Mouse (Mus musculus): ENCODE results near the gene Mmp20.

Gene Mmp20

GRCm38 (mm10) chr9:7686024-7686423 is 58.0 kb downstream of the Mmp20 start:
- no peak for DNase-seq (ENCODE audit: extremely low read depth, insufficient read length, low spot score)

GRCm38 (mm10) chr9:7689799-7690198 is 61.8 kb downstream of the Mmp20 start:
- no peak for DNase-seq (ENCODE audit: extremely low read depth, insufficient read length, low spot score)

GRCm38 (mm10) chr9:7691790-7692189 is 63.8 kb downstream of the Mmp20 start, which contains the start of gene Mmp7:
TSS of gene Mmp7 (plus strand) at chr9:7692090.
- DNase-seq (ENCODE audit: extremely low read depth, insufficient read length, low spot score): no peak

GRCm38 (mm10) chr9:7693961-7694360 is 65.9 kb downstream of the Mmp20 start:
- DNase-seq (ENCODE audit: extremely low read depth, insufficient read length, low spot score): no peak

DNA sequence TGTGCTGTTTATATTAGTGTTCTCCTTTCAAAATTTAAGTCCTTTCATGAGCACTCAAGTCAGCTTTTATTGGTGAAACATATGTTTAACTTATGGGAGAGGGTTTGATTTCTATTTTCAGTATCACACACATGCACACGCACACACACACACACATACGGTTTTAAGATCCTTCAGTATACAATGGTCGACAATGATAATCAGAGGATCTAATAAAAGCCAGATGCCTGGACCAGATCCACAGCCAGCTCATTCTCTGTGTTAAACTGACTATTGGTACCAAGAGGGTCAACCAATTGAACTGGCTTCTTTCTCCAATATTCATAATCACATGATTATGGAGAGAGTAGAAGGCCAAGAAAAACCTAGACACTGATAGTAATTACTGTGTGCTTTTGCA is 67.6 kb downstream of the Mmp20 start:
- no peak for DNase-seq (ENCODE audit: extremely low read depth, insufficient read length, low spot score)

- DNase-seq (ENCODE audit: extremely low read depth, insufficient read length, low spot score): no peak
Observed at GRCm38 (mm10) chr9:7708698-7709097, 80.7 kb downstream of the Mmp20 start.

DNA sequence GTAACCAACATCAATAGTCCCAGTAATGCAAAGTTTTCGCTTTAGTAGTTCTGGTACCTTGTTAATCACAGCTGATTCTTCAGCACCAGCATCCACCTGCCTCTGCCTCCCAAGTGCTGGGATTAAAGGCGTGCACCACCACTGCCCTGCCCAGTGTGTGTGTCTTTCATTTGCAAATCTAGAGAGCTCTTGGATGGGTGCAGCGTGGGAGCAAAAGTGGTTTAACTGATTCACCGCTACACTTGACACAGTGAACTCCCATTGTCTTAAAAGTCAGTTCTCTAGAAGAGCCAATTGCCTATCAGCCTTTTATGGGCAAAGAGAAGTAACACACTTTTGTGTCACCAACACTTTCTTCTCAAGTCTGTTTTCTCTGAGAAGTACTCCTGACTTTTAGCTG is 83.2 kb downstream of the Mmp20 start:
- DNase-seq (ENCODE audit: extremely low read depth, insufficient read length, low spot score): no peak

DNA sequence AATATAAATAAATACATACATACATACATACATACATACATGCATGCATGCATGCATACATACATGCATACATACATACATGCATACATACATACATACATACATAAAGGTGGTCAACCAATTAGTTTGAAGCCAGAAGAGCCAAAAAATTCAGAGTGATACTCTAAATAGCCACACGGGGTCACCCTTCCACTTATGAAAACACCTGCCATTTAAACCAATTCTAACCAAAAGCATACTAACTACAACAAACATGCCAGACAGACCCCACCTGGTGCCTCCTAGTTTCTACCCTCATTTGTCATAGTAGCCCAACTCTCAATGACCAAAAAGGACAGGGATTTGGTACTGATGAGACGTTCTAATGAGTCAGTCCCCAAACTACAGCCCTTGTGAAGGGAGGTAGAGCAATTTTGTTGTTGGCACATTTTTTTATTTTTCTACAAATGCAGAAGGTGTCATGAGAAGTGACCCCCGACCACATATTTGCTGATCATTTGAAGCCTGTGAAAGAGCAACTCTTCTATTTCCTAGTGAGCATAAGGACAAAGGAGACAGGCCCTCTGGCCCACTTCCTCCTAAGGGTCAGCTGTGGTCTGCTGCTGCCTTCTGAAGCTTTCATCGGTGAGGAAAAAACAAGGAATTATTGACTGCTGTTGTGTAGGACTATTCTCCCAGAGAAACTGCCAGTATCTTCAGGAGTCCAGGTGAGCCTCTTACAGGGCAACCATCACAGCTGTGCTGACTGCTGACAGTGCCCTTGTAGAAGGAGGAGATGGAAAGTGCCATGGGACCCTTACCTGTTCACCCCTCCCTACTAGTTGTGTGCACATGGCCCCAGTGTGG is 86.3 kb downstream of the Mmp20 start:
- DNase-seq (ENCODE audit: extremely low read depth, insufficient read length, low spot score): no peak

- no peak for DNase-seq (ENCODE audit: extremely low read depth, insufficient read length, low spot score)
Observed at GRCm38 (mm10) chr9:7714908-7715175, 86.8 kb downstream of the Mmp20 start.

GRCm38 (mm10) chr9:7721543-7721942 is 93.5 kb downstream of the Mmp20 start:
- DNase-seq (ENCODE audit: extremely low read depth, insufficient read length, low spot score): no peak

Data from 3134 (cell line).